Mouse (Mus musculus): ENCODE measurements around the gene Zrsr1.

DNA sequence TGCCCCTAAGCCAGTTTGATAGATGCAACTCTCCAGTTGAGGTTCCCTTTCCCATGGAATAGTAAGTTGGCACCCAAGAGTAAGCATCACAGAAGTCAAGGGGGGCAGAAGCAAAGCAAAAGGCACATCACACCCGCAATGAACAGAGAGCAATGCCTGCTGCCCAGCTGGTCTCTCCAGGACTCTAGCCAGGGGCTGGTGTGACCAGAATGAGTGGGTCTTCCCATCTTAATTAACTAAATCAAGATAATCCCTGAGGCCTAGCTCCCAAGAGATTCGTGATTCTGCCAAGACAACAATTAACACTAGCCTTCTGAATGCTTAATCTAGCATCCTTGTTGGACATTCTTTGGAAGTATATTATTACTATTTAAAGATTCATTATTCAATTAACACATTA lies 48.2 kb upstream of the Zrsr1 start:
- TF ChIP-seq CTCF (conservative IDR thresholded peaks at IDR 0.05; ENCODE audit: insufficient read depth, insufficient read length, low read depth, low read length), result no peak
- TF ChIP-seq POLR2A (IDR thresholded peaks at IDR 0.05; ENCODE audit: low read depth, low read length), result no peak

Data from kidney, adult 2 months (tissue).